Mouse (Mus musculus): ENCODE data around the gene Vav3. TPM values are rescaled to one million over a fixed set of nuclear protein-coding genes. Genes with fewer than 3 reads are reported as not detected.

The Vav3 gene
- polyA plus RNA-seq, 1 experiment = 8.8 TPM

DNA sequence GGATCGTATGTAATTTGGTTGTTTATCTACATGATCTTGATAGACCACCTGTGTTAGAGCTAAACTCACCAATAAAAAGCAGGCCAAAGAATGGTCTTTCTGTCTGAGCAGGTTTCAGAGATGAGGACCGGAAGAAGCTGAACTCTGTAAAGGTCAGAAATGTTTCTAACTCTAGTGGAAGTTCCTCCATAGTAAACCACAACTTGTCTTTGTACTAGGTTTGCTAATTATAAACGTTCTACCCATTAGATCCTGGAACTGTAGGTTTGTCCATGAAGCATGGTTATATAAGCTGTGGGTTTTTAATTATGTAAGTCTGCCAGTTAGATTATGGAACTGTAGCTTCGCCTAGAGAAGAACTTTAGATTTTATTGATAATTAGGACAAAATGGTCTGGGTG, 20.3 kb downstream of the Vav3 start:
- no peaks in the 10 kb centered on the region for H3K4me1 ChIP-seq (ENCODE audit: control insufficient read depth, insufficient read depth, low read length)
- TF ChIP-seq CTCF (IDR thresholded peaks at IDR 0.05; ENCODE audit: borderline replicate concordance, insufficient read depth, low read depth, low read length) = no peak
- TF ChIP-seq POLR2A (IDR thresholded peaks at IDR 0.05; ENCODE audit: borderline replicate concordance, insufficient read depth, low read length) = no peak
- WGBS = 90% methylated on average over 4 of the region's 4 CpGs

GRCm38 (mm10) chr3:109361882-109362281, 21.4 kb downstream of the Vav3 start:
- no peaks in the 10 kb centered on the region for H3K27me3 ChIP-seq (ENCODE audit: control insufficient read depth, insufficient read depth, low read length)
- H3K4me1 ChIP-seq (ENCODE audit: control insufficient read depth, insufficient read depth, low read length) = no peaks in the 10 kb centered on the region
- TF ChIP-seq CTCF (IDR thresholded peaks at IDR 0.05; ENCODE audit: borderline replicate concordance, insufficient read depth, low read depth, low read length) (no peak), POLR2A (IDR thresholded peaks at IDR 0.05; ENCODE audit: borderline replicate concordance, insufficient read depth, low read length) (no peak)
- H3K27ac ChIP-seq (ENCODE audit: insufficient read depth, low read length) = no peak overlapping the region
- WGBS = 82% methylated on average over 5 of the region's 5 CpGs
- H3K4me3 ChIP-seq (replicated peaks; ENCODE audit: insufficient read depth, low read depth, low read length) = no peak overlapping the region
- no peak for DNase-seq

More for the DNA sequence above, 20.3 kb downstream of the Vav3 start:
- no peaks in the 10 kb centered on the region for H3K27me3 ChIP-seq (ENCODE audit: control insufficient read depth, insufficient read depth, low read length)
- no peak overlapping the region for H3K4me3 ChIP-seq (replicated peaks; ENCODE audit: insufficient read depth, low read depth, low read length)
- no peak overlapping the region for H3K27ac ChIP-seq (ENCODE audit: insufficient read depth, low read length)
- DNase-seq = no peak

DNA sequence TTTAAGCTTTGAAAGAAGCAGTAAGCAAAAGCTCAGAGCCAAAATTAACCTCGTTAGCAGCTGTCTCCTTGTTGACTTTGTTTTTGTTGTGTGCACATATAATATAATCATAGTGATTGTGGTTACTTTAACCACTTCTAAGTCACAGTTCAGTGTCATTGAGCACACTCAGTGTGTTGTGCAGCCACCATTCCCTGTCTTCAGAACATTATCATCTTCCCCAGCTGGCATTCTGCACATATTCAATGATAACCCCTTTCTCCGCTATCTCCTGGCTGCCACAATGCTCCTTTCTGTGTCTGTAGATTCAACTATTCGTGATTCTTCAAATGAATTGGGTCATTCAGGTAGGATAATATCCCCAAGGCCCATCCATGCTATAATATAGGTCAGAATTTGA, 21.9 kb downstream of the Vav3 start:
- H3K4me1 ChIP-seq (ENCODE audit: control insufficient read depth, insufficient read depth, low read length) = no peaks in the 10 kb centered on the region
- no peak overlapping the region for H3K27ac ChIP-seq (ENCODE audit: insufficient read depth, low read length)
- no peaks in the 10 kb centered on the region for H3K27me3 ChIP-seq (ENCODE audit: control insufficient read depth, insufficient read depth, low read length)
- no peak for DNase-seq
- H3K4me3 ChIP-seq (replicated peaks; ENCODE audit: insufficient read depth, low read depth, low read length) = no peak overlapping the region
- WGBS = 81% methylated on average over 3 of the region's 3 CpGs
- no peak for TF ChIP-seq CTCF (IDR thresholded peaks at IDR 0.05; ENCODE audit: borderline replicate concordance, insufficient read depth, low read depth, low read length)
- no peak for TF ChIP-seq POLR2A (IDR thresholded peaks at IDR 0.05; ENCODE audit: borderline replicate concordance, insufficient read depth, low read length)

- H3K4me1 ChIP-seq (ENCODE audit: control insufficient read depth, insufficient read depth, low read length) = no peaks in the 10 kb centered on the region
- TF ChIP-seq POLR2A (IDR thresholded peaks at IDR 0.05; ENCODE audit: borderline replicate concordance, insufficient read depth, low read length) = no peak
- no peak for TF ChIP-seq CTCF (IDR thresholded peaks at IDR 0.05; ENCODE audit: borderline replicate concordance, insufficient read depth, low read depth, low read length)
- no peak overlapping the region for H3K27ac ChIP-seq (ENCODE audit: insufficient read depth, low read length)
- no peak overlapping the region for H3K4me3 ChIP-seq (replicated peaks; ENCODE audit: insufficient read depth, low read depth, low read length)
- WGBS = 77% methylated on average over 5 of the region's 5 CpGs
- DNase-seq = no peak
- H3K27me3 ChIP-seq (ENCODE audit: control insufficient read depth, insufficient read depth, low read length) = no peaks in the 10 kb centered on the region
These were observed 23.1 kb downstream of the Vav3 start for GRCm38 (mm10) chr3:109363522-109363921.

GRCm38 (mm10) chr3:109365875-109366274, 25.4 kb downstream of the Vav3 start:
- no peak overlapping the region for H3K4me3 ChIP-seq (replicated peaks; ENCODE audit: insufficient read depth, low read depth, low read length)
- no peak for TF ChIP-seq CTCF (IDR thresholded peaks at IDR 0.05; ENCODE audit: borderline replicate concordance, insufficient read depth, low read depth, low read length)
- no peak for TF ChIP-seq POLR2A (IDR thresholded peaks at IDR 0.05; ENCODE audit: borderline replicate concordance, insufficient read depth, low read length)
- no peak for DNase-seq
- no peaks in the 10 kb centered on the region for H3K4me1 ChIP-seq (ENCODE audit: control insufficient read depth, insufficient read depth, low read length)
- 83% methylated on average over 2 of the region's 2 CpGs for WGBS
- no peak overlapping the region for H3K27ac ChIP-seq (ENCODE audit: insufficient read depth, low read length)
- H3K27me3 ChIP-seq (ENCODE audit: control insufficient read depth, insufficient read depth, low read length) = no peaks in the 10 kb centered on the region

- Histone ChIP-seq H3K4me3 (replicated peaks; ENCODE audit: insufficient read depth, low read depth, low read length) (no peak overlapping the region), H3K4me1 (ENCODE audit: control insufficient read depth, insufficient read depth, low read length) (no peaks in the 10 kb centered on the region), H3K27me3 (ENCODE audit: control insufficient read depth, insufficient read depth, low read length) (no peaks in the 10 kb centered on the region), H3K27ac (ENCODE audit: insufficient read depth, low read length) (no peak overlapping the region)
- TF ChIP-seq POLR2A (IDR thresholded peaks at IDR 0.05; ENCODE audit: borderline replicate concordance, insufficient read depth, low read length) = no peak
- TF ChIP-seq CTCF (IDR thresholded peaks at IDR 0.05; ENCODE audit: borderline replicate concordance, insufficient read depth, low read depth, low read length) = no peak
- WGBS = 6% methylated on average over 7 of the region's 7 CpGs
- peak; percentile 21 to 37 for DNase-seq
These were observed 26.0 kb downstream of the Vav3 start for GRCm38 (mm10) chr3:109366411-109366851.

DNA sequence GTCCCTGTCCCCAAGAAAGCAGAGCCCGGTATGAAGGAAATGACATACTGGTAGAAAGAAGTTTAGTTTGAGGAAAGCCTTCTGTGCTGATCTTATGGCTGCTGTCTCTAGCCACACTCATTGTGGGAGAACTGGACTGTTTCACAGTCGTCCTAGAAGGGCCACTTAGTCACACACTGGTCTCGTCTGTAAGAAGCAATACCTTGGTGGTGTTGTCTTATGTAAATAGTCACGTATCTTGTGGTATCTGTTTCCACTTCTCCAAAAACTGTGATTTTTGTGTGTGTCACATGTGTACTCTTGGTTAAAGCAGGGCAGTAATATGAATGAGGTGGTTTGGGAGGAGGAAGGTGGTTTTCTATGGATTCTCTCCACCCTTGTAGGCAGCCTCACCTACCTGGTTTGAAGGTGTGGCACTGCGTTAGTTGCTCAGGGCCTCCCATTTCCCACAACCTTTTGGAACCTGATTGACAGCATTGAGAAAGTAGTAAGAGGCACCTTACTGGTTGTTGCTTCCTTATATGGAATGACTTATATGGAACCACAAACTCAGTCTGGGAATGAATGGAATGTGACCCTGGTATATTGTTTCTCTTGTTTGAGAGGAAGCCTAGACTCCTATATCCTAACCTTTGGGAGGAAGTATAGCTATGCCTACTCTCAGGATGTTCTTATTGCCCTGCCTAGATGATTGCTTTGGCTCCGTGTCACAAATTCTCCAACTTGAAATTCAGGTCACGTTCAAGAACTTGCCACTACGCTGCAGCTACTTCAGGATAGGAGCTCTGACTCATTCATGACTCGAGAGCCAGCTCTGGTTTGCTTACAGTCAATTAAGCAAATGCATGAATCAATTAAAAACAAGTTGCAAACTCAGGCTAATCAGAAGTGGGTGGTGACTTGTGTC, 28.2 kb downstream of the Vav3 start:
- H3K27ac ChIP-seq (ENCODE audit: insufficient read depth, low read length) = no peak overlapping the region
- no peak for TF ChIP-seq POLR2A (IDR thresholded peaks at IDR 0.05; ENCODE audit: borderline replicate concordance, insufficient read depth, low read length)
- H3K27me3 ChIP-seq (ENCODE audit: control insufficient read depth, insufficient read depth, low read length) = no peaks in the 10 kb centered on the region
- H3K4me1 ChIP-seq (ENCODE audit: control insufficient read depth, insufficient read depth, low read length) = no peaks in the 10 kb centered on the region
- 63% methylated on average over 9 of the region's 9 CpGs for WGBS
- H3K4me3 ChIP-seq (replicated peaks; ENCODE audit: insufficient read depth, low read depth, low read length) = no peak overlapping the region
- peak in 1 of 2 experiments; percentile 12 for DNase-seq

DNA sequence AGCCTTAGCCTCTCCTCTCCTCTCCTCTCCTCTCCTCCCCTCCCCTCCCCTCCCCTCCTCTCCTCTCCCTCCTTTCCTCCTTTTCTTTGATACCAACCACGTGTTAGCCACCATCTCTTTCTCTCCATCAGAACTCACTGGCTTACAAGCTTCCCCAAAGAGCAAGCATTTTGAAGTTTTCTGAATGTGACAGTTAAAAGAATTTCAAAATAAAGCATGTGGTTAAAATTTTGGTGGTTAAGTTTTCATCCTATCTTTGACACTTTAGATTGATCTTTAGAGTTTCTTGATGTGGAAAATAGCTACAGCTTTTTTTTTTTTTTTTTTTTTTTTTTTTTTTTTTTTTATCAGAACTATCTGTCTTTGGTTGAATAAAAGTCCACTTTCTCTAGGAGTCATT, 31.1 kb downstream of the Vav3 start:
- Histone ChIP-seq H3K4me3 (replicated peaks; ENCODE audit: insufficient read depth, low read depth, low read length) (no peak overlapping the region), H3K27me3 (ENCODE audit: control insufficient read depth, insufficient read depth, low read length) (no peaks in the 10 kb centered on the region), H3K4me1 (ENCODE audit: control insufficient read depth, insufficient read depth, low read length) (no peaks in the 10 kb centered on the region), H3K27ac (ENCODE audit: insufficient read depth, low read length) (no peak overlapping the region)
- WGBS = 60% methylated on average over 1 of the region's 1 CpGs
- no peak for TF ChIP-seq CTCF (IDR thresholded peaks at IDR 0.05; ENCODE audit: borderline replicate concordance, insufficient read depth, low read depth, low read length)
- TF ChIP-seq POLR2A (IDR thresholded peaks at IDR 0.05; ENCODE audit: borderline replicate concordance, insufficient read depth, low read length) = no peak
- DNase-seq = no peak
